Mouse (Mus musculus): ENCODE results near the gene Tm7sf2. TPM values are rescaled to one million over a fixed set of nuclear protein-coding genes. Genes with fewer than 3 reads are reported as not detected.

Gene Tm7sf2
- polyA plus RNA-seq (2016; fragmentation: Nextera tagmentation; extraction: Ambion mirVana), result 13.7 and 18.8 TPM in 2 replicates

DNA sequence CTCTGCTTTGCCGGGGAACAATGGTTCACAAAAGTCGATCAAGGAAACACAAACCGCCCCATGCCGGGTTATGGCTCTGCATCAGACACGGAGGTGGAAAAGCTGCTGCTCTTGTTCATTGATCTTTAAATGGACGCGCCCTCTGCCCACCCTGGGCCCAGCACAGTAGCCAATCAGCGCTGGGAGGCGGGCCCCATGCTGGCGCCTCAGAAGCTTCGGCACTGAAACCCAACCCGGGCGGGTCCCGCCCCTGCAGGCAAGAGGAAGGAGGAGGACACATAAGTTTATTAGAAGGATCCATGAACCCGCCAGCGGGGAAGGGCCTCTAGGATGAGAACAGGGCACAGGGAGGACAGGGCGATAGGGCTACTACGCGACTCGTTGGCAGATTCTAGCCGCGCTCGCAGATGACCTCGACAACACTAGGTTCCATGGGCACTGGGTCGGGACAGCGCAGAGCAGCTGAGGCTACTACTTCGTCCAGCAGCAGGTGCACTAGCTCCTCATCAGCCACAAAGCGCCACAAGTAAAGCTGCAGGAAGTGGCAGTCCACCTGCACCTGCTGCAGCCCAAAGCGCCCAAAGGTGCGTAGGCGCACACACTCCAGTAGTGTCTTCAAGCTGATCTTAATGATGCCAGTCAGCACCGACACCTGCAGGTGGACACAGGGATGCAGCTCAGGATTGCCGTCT lies at the start of gene Tm7sf2:
Gene Tm7sf2 (minus strand): TSS at position 650 of the 692 bp plus-strand sequence.
- Histone ChIP-seq H3K27ac (peak within 1 kb of the TSS; percentile 83), H3K27me3 (ENCODE audit: insufficient read depth, poor library complexity, severe bottlenecking) (no peaks in the 10 kb centered on the region), H3K36me3 (peaks cover 40% of the 10 kb centered on the region), H3K4me3 (peak within 1 kb of the TSS; percentile 66), H3K9me3 (no peaks in the 10 kb centered on the region), H3K4me1 (peaks cover 32% of the 10 kb centered on the region)
- DNase-seq (ENCODE audit: low spot score), result peak; percentile 97
- WGBS, result 11% methylated on average over 33 of the region's 33 CpGs

DNA sequence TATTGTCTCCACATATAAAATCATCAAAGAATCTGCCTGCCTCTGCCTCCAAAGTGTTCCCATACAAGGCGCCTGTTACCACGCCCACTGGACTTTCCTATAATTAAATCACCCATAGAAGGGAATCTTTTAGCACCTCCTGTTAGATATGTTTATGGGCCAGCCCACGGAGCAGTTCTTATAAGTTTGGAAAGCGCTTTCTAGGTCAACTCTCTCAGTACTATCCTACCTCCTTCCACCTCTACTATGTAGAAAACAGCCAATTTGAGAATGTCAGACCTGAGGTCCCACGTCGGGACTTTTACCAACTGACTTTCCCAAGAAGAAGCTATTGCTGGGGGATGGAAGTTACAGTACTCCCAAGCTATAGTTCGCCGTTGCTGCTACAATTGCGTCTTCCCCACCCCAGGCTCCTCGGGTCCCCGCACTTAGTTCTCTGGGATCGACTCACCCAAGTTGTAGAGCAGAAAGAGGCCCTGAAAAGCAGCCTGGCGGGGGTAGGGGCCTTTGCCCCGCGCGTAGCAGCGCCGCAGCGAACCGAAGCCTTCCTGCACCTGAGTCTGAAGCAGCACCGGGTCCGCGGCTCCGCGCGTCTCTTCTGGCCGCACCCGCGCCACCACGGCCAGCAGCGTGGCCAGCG lies 49.3 kb upstream of the Tm7sf2 start:
- 4% methylated on average over 32 of the region's 32 CpGs for WGBS
- DNase-seq (ENCODE audit: low spot score), result peak; percentile 80
- peaks cover 42% of the 10 kb centered on the region for H3K36me3 ChIP-seq

DNA sequence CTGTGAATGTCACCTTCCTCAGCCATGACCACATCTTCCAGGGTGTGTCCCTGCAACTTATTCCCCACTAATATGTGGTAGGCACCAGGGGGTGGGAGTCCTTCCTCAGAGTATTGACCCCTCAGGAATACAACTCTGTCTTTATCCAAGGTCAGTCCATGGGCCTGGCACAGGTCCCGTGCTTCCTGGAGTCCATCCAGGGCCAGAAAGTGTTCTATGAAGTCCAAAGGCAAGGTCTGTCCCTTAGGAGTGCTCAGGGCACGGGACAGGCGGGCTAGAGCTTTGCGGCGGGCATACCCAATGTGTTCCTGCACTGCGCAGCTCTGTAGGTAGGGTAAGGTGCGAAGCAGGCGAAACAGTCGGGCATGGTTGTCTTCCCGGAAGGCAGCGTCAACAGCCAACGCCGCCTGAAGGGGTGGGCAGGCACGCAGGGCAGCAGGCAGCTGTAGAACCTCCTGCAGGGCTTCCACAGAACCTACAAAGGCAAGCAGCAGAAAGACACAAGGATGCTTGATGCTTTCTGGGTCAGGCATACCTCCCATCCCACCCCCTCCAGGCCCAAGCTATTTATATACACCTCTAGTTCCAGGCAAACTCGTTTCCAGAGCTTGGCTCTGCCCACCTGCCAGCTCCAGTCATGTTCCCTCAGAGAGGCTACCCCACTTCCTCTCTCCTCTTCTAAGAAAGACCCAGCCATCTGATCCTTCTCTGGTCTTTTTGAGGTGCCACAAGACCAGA lies 48.1 kb upstream of the Tm7sf2 start:
- H3K27ac ChIP-seq, result no peak overlapping the region

More for the DNA sequence above, 49.3 kb upstream of the Tm7sf2 start:
- H3K4me3 ChIP-seq, result peak overlapping the region; percentile 92
- H3K27ac ChIP-seq, result peak overlapping the region; percentile 97
- no peaks in the 10 kb centered on the region for H3K9me3 ChIP-seq
- no peaks in the 10 kb centered on the region for H3K27me3 ChIP-seq (ENCODE audit: insufficient read depth, poor library complexity, severe bottlenecking)
- peaks cover 37% of the 10 kb centered on the region for H3K4me1 ChIP-seq

DNA sequence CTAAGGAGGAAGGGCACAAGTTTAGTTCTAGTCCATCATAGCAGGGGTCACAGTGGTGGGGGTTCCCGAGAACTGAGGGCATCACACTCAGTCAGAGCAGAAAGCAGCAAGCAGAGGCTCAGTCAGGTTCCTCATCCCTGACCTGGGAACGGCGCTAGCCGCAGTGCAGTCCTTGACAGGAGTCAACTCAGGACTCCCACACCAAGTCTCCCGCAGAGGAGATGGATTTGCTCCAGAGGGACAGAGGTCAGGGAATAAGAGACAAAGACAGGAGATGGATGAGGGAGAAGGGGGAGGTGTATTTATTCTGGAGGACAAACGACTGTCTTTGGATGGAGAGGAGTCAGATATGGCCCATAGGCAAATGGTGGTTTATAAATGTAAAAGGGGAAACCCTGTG lies 44.9 kb upstream of the Tm7sf2 start:
- Histone ChIP-seq H3K9me3 (no peaks in the 10 kb centered on the region), H3K27me3 (ENCODE audit: insufficient read depth, poor library complexity, severe bottlenecking) (no peaks in the 10 kb centered on the region), H3K4me3 (no peak overlapping the region), H3K4me1 (peaks cover 20% of the 10 kb centered on the region), H3K27ac (no peak overlapping the region), H3K36me3 (peaks cover 41% of the 10 kb centered on the region)
- no peak for DNase-seq (ENCODE audit: low spot score)
- WGBS, result 62% methylated on average over 6 of the region's 6 CpGs

More for the DNA sequence above, 48.1 kb upstream of the Tm7sf2 start:
- DNase-seq (ENCODE audit: low spot score), result no peak
- Histone ChIP-seq H3K4me3 (peak overlapping the region; percentile 92), H3K27me3 (ENCODE audit: insufficient read depth, poor library complexity, severe bottlenecking) (no peaks in the 10 kb centered on the region), H3K4me1 (peaks cover 27% of the 10 kb centered on the region), H3K36me3 (peaks cover 45% of the 10 kb centered on the region), H3K9me3 (no peaks in the 10 kb centered on the region)
- 89% methylated on average over 15 of the region's 15 CpGs for WGBS

DNA sequence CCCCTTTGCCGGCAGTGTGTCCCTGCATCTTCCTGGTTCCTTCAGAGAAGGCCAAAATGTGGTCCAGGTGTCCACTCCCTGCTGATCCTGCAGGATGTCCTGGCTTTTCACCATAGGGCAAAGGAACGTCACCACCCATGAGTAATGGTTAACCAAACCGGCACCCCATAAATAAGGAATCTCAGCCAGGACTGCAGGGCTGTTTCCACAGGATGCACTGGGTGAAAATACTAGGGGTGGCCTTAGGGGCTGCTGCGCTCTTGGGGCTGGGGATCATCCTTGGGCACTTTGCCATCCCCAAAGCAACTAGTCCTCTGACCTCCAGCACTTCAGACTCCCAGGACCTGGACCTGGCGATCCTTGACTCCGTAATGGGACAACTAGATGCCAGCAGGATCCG lies 37.4 kb upstream of the Tm7sf2 start, which contains the start of gene Naaladl1:
Gene Naaladl1 (plus strand): TSS at position 197 of the 400 bp plus-strand sequence.
- H3K4me1 ChIP-seq, result peaks cover 17% of the 10 kb centered on the region
- no peaks in the 10 kb centered on the region for H3K36me3 ChIP-seq
- DNase-seq (ENCODE audit: low spot score), result no peak
- H3K9me3 ChIP-seq, result no peaks in the 10 kb centered on the region
- no peak within 1 kb of the TSS for H3K27ac ChIP-seq
- H3K27me3 ChIP-seq (ENCODE audit: insufficient read depth, poor library complexity, severe bottlenecking), result no peaks in the 10 kb centered on the region
- WGBS, result 81% methylated on average over 7 of the region's 7 CpGs
- no peak within 1 kb of the TSS for H3K4me3 ChIP-seq

DNA sequence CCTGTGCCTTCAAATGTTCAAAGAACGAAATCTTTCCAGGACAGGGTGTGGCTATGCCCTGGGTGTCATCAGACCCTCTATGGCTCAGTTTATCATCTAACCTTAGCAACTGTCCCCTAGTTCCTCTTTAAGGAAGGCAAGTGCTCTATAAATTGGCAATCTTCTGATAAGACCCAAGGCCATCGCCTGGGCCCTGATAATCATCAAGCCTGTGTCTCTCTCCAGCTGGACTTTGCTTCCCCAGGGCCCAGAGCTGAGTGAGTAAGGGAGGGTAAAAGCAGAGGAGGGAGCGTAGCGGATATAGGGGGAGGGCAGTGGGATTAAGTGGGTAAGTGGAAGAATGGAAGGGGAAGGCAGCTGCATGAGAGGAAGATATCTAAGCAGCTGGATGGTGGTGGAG lies 36.3 kb upstream of the Tm7sf2 start:
- Histone ChIP-seq H3K27me3 (ENCODE audit: insufficient read depth, poor library complexity, severe bottlenecking) (no peaks in the 10 kb centered on the region), H3K27ac (no peak overlapping the region), H3K4me3 (no peak overlapping the region), H3K4me1 (peaks cover 17% of the 10 kb centered on the region), H3K36me3 (peaks cover 6% of the 10 kb centered on the region; the same call in 1 of the 2 replicates), H3K9me3 (no peaks in the 10 kb centered on the region)
- DNase-seq (ENCODE audit: low spot score), result no peak
- WGBS, result 54% methylated on average over 4 of the region's 4 CpGs

DNA sequence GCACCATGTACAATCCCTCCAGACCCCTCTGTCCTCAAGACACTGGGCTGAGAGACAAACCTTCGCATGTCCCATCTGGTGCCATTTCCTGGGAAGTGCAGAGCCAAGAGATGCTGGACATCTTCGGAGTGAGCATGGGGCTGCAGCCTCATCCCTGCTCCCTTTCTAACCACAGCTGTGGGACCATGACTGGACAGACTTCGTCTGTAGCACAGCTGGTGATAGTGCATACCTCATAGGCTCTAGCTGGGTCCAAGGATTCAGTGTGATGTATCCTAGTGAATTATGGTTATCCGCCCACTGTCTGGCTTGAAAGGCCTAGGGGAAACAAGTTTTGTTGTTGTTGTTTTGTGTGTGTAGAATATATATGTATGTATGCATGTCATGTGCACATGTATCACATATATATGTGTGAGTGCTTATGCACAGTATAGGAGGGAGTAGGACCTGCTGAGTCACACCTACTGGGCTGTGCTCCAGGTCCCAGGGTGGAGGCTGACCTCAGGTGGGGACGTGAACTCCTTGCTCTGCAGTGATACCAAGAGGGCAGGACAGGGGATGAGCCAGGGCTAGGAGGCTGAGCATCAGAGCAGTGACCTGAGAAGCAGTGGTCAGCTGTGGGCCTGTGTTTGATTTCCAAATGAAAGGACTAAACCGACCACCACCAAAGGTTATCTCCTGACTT lies 34.1 kb upstream of the Tm7sf2 start:
- Histone ChIP-seq H3K4me1 (peaks cover 17% of the 10 kb centered on the region), H3K36me3 (peaks cover 19% of the 10 kb centered on the region), H3K27me3 (ENCODE audit: insufficient read depth, poor library complexity, severe bottlenecking) (no peaks in the 10 kb centered on the region), H3K27ac (no peak overlapping the region), H3K9me3 (no peaks in the 10 kb centered on the region), H3K4me3 (no peak overlapping the region)
- no peak for DNase-seq (ENCODE audit: low spot score)
- 66% methylated on average over 6 of the region's 6 CpGs for WGBS

DNA sequence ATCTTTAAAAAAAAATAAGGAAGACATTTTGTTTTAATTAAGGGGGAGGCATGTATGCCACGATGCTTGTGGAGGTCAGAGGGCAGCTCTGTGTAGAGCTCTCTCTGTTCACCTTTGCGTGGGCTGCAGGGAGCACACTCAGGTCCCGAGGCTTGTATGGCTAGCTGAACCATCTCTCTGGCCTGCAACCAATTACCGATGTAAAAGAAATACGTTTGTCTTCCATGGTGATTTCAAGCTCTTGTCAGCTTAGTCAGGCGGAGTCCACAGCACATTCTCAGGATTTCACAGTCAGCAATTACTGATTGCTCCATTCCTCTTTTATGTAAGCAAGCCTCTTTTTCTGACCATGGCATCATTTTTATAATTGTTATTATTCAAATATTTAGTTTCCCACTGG lies 33.0 kb upstream of the Tm7sf2 start:
- no peak overlapping the region for H3K27ac ChIP-seq
- H3K9me3 ChIP-seq, result no peaks in the 10 kb centered on the region
- WGBS, result 70% methylated on average over 6 of the region's 6 CpGs
- H3K4me3 ChIP-seq, result no peak overlapping the region
- peaks cover 12% of the 10 kb centered on the region for H3K4me1 ChIP-seq
- no peak for DNase-seq (ENCODE audit: low spot score)
- no peaks in the 10 kb centered on the region for H3K27me3 ChIP-seq (ENCODE audit: insufficient read depth, poor library complexity, severe bottlenecking)
- peaks cover 19% of the 10 kb centered on the region for H3K36me3 ChIP-seq

DNA sequence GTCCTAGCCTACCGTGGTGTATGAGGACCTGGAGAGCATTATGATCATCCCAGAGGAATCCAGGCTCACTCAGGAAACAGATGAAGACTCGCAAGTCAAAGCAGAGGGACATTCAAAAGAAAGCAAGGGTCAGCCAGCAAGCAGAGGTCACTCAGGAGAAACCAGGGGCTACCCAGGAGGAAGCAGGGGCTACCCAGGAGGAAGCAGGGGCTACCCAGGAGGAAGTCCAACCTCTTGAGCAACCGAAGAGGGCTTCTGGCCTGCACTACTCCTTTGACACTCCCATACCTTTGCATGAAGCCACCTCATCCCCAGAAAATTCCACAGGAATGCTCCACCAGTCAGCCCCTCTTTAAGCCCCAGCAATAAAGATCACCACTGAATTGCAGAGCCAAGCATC lies 29.7 kb upstream of the Tm7sf2 start:
- DNase-seq (ENCODE audit: low spot score), result no peak
- WGBS, result 89% methylated on average over 3 of the region's 3 CpGs
- H3K4me3 ChIP-seq, result no peak overlapping the region
- H3K9me3 ChIP-seq, result no peaks in the 10 kb centered on the region
- H3K27me3 ChIP-seq (ENCODE audit: insufficient read depth, poor library complexity, severe bottlenecking), result no peaks in the 10 kb centered on the region
- H3K27ac ChIP-seq, result no peak overlapping the region
- peaks cover 41% of the 10 kb centered on the region for H3K36me3 ChIP-seq
- H3K4me1 ChIP-seq, result no peaks in the 10 kb centered on the region

DNA sequence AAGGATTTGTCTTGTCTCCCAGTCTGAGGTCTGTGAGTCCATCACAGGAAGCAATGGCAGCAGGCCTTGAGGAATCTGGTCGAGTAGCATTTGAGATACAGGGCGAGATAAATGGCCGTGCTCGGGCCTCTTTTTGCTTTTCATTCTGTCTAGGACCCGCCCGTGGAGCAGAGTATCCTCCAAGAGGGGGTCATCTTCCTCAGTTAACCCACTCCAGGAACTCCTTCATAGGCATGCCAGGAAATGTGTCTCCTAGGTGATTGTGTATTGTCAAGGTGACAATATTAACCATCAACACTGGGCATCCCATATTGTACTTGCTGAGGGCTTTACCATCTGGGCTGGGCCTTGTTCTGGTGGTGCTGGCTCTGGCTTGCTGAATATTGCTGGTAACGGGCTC lies 25.9 kb upstream of the Tm7sf2 start, which contains the start of gene AC131692.1:
Gene AC131692.1 (plus strand): TSS at position 301 of the 400 bp plus-strand sequence.
- H3K27ac ChIP-seq, result no peak within 1 kb of the TSS
- H3K9me3 ChIP-seq, result no peaks in the 10 kb centered on the region
- no peak for DNase-seq (ENCODE audit: low spot score)
- H3K36me3 ChIP-seq, result peaks cover 66% of the 10 kb centered on the region
- 81% methylated on average over 7 of the region's 7 CpGs for WGBS
- no peaks in the 10 kb centered on the region for H3K4me1 ChIP-seq
- H3K4me3 ChIP-seq, result no peak within 1 kb of the TSS
- no peaks in the 10 kb centered on the region for H3K27me3 ChIP-seq (ENCODE audit: insufficient read depth, poor library complexity, severe bottlenecking)

DNA sequence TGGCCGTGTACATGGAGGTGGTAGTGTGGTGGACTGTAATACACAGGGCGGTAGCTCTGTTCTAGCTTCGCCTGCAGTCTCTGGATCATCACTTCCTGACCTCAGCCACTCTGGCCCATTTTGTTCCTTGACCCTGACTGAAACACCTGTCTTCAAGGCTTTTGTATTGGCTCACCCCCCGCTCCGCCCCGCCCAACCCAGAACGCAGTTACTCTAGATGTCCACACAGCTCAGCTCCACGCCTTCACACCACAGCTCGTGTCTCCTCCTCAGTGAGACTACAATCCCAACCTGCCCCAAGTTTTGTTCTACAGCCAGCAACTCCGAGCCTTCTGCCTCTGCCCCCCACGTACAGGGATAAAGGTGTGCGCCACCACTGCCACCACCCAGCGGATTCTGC lies 20.7 kb upstream of the Tm7sf2 start:
- no peak for DNase-seq (ENCODE audit: low spot score)
- Histone ChIP-seq H3K27me3 (ENCODE audit: insufficient read depth, poor library complexity, severe bottlenecking) (no peaks in the 10 kb centered on the region), H3K36me3 (peaks cover 64% of the 10 kb centered on the region), H3K9me3 (no peaks in the 10 kb centered on the region), H3K4me3 (no peak overlapping the region), H3K27ac (no peak overlapping the region), H3K4me1 (peaks cover 10% of the 10 kb centered on the region)
- WGBS, result 96% methylated on average over 13 of the region's 13 CpGs

DNA sequence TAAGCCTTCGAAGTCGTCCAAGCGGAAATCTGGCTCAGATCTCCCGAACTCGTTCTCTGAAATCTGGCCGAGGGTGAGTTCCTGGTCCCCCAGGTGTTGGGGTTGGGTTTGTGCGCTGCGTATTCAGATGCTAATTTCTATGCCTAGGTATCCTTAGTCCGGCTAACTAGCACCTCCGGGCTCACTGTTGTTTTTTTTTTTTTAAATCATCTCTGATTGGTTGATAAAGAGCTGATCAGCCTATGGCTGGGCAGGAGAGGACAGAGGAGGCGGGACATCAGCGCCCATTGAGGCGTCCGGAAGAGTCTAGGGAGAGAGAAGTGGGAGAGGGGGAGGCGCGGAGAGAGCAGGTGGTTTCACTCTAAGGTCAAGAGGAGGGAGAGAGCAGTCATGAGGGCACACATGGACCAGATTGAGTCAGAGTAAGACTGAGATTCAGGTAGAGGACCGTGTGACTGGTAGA lies 17.3 kb upstream of the Tm7sf2 start:
- Histone ChIP-seq H3K9me3 (no peaks in the 10 kb centered on the region), H3K4me1 (peaks cover 16% of the 10 kb centered on the region), H3K27me3 (ENCODE audit: insufficient read depth, poor library complexity, severe bottlenecking) (no peaks in the 10 kb centered on the region), H3K27ac (peak overlapping the region; percentile 87), H3K4me3 (peak overlapping the region; percentile 81), H3K36me3 (peaks cover 64% of the 10 kb centered on the region)
- peak; percentile 92 for DNase-seq (ENCODE audit: low spot score)
- under 1% methylated on average over 17 of the region's 17 CpGs for WGBS

All from heart, embryonic 10.5 days (tissue).